Mouse (Mus musculus): Measurements from ENCODE around the gene Irf2bpl. TPM values are rescaled to one million over a fixed set of nuclear protein-coding genes. Genes with fewer than 3 reads are reported as not detected.

Gene Irf2bpl
- polyA plus RNA-seq, 1 experiment from 2014 or later = 59.5 TPM

DNA sequence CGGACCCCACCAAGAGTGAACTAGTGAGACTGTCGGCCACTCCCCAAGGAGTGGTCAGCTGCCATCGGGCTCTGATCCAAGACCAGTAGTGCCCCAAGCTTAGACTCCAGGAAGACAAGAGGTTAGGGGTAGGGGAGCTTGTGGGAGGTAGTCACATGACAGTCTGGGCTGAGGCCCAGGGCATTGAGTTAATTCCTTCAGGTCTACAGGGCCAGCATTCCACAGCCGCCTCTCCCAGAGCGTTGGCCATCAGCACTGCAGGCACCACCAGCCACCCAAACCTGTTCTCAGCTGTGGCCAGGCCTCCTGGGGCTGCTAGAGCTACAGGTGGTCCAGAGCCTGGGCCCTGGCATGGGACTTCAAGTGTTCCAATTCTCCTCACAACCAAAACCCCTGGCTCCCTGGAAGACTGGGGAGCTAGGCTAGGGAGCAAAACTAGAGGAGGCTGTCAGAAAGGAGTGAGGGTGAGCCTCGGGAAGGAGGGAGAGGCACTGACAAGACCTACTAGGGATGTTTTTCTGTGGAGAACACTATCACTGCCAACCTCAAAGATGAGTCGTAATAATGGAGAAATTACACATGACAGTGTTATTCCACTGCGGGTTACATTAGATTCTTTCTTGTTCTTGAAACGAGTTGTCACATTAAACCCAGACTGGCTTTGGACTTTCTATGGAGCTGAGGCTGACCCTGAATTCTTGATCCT lies 12.1 kb downstream of the Irf2bpl start:
- Histone ChIP-seq H3K9ac (no peak overlapping the region), H3K9me3 (replicated peaks) (peaks cover 6% of the 10 kb centered on the region; the same call in 1 of the 2 replicates), H3K27ac (ENCODE audit: poor library complexity, severe bottlenecking) (0 out of 2 replicates have a peak overlapping the region, but pooled peaks have one; percentile 3), H3K36me3 (no peaks in the 10 kb centered on the region), H3K4me1 (replicated peaks) (peaks cover 15% of the 10 kb centered on the region), H3K4me3 (no peak overlapping the region), H3K27me3 (replicated peaks) (no peaks in the 10 kb centered on the region), H3K4me2 (no peak overlapping the region)
- WGBS = 52% methylated on average over 9 of the region's 9 CpGs
- ATAC-seq (ENCODE audit: insufficient number of reproducible peaks, low FRiP score) = peak; percentile 63

DNA sequence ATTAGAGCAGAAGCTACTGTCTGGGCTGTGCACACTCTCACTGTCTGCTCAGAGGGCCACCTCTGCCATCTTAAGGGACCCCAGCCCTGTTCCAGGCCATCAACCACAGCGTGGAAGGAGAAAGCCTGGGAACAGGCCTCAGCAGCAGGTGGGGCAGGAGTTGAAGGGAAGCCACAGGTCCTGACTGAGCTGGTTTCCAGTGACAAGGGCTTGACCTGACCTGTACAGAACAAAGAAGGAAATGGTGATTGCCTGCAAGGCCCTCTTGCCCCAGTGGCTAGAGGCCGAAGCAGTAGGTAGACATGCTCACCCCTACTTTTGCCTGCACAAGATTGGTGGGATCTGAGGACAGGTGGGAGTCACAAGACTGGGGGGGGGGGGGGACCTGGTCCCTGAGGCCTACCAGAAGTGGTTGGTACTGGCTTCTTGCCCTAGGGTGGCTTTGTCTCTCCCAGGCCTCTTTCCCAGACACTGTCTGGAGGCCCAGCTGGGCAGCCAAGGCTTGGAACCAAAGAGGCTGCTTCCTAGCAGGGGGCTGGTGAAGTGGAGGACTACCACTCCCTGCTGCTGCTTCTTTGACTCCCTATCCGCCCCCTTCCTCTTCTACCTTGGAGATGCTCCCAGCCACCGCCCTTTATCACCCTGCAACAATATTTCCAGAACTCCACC lies 12.8 kb downstream of the Irf2bpl start:
- 80% methylated on average over 4 of the region's 4 CpGs for WGBS
- Histone ChIP-seq H3K36me3 (no peaks in the 10 kb centered on the region), H3K4me1 (replicated peaks) (peaks cover 21% of the 10 kb centered on the region), H3K9ac (no peak overlapping the region), H3K4me3 (no peak overlapping the region), H3K27me3 (replicated peaks) (no peaks in the 10 kb centered on the region), H3K27ac (ENCODE audit: poor library complexity, severe bottlenecking) (0 out of 2 replicates have a peak overlapping the region, but pooled peaks have one; percentile 3), H3K4me2 (no peak overlapping the region), H3K9me3 (replicated peaks) (peaks cover 6% of the 10 kb centered on the region; the same call in 1 of the 2 replicates)
- ATAC-seq (ENCODE audit: insufficient number of reproducible peaks, low FRiP score) = peak; percentile 8; the same call in 1 of the 2 replicates

DNA sequence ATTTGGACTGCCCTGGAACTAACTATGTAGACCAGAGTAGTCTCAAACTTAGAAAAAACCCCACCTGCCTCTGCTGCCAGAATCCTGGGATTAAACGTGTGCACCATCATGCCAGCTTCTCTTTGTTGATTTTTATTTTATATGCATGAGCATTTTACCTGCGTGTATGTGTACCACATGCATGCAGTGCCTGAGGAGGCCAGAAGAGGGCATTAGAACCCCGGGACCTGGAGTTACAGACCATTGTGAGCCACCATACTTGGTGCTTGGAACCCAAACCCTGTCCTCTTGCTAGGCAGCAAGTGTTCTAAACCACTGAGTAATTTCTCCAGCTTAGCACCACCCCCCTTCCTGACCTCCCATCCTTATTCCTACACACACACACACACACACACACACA lies 13.6 kb downstream of the Irf2bpl start:
- Histone ChIP-seq H3K27ac (ENCODE audit: poor library complexity, severe bottlenecking) (no peak overlapping the region), H3K36me3 (no peaks in the 10 kb centered on the region), H3K9me3 (replicated peaks) (peaks cover 6% of the 10 kb centered on the region; the same call in 1 of the 2 replicates), H3K4me2 (no peak overlapping the region), H3K27me3 (replicated peaks) (no peaks in the 10 kb centered on the region), H3K4me3 (no peak overlapping the region), H3K9ac (no peak overlapping the region), H3K4me1 (replicated peaks) (peaks cover 21% of the 10 kb centered on the region)
- no peak for ATAC-seq (ENCODE audit: insufficient number of reproducible peaks, low FRiP score)
- WGBS = 85% methylated on average over 3 of the region's 3 CpGs

DNA sequence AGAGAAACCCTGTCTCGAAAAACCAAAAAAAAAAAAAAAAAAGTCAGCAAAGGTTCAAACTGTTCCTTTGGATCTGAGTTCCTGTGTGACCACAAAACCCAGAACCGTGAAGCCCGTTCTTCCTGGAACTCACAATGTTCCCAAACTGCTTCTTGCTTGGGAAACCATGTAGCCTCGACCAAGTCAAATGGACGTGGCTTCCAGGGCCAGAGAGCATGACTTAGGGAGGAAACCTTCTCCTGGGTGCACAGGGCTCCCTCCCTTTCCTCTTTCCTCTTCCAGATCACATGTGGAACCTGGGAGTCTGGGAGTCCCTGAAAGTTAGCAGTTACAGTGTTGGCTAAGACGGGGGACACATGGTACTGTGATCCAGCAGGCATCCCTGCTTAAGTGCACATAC lies 14.8 kb downstream of the Irf2bpl start:
- H3K4me3 ChIP-seq = no peak overlapping the region
- no peaks in the 10 kb centered on the region for H3K27me3 ChIP-seq (replicated peaks)
- no peak overlapping the region for H3K27ac ChIP-seq (ENCODE audit: poor library complexity, severe bottlenecking)
- H3K36me3 ChIP-seq = no peaks in the 10 kb centered on the region
- H3K4me2 ChIP-seq = no peak overlapping the region
- H3K4me1 ChIP-seq (replicated peaks) = peaks cover 21% of the 10 kb centered on the region
- H3K9ac ChIP-seq = no peak overlapping the region
- H3K9me3 ChIP-seq (replicated peaks) = peaks cover 6% of the 10 kb centered on the region; the same call in 1 of the 2 replicates
- 83% methylated on average over 6 of the region's 6 CpGs for WGBS
- ATAC-seq (ENCODE audit: insufficient number of reproducible peaks, low FRiP score) = no peak

DNA sequence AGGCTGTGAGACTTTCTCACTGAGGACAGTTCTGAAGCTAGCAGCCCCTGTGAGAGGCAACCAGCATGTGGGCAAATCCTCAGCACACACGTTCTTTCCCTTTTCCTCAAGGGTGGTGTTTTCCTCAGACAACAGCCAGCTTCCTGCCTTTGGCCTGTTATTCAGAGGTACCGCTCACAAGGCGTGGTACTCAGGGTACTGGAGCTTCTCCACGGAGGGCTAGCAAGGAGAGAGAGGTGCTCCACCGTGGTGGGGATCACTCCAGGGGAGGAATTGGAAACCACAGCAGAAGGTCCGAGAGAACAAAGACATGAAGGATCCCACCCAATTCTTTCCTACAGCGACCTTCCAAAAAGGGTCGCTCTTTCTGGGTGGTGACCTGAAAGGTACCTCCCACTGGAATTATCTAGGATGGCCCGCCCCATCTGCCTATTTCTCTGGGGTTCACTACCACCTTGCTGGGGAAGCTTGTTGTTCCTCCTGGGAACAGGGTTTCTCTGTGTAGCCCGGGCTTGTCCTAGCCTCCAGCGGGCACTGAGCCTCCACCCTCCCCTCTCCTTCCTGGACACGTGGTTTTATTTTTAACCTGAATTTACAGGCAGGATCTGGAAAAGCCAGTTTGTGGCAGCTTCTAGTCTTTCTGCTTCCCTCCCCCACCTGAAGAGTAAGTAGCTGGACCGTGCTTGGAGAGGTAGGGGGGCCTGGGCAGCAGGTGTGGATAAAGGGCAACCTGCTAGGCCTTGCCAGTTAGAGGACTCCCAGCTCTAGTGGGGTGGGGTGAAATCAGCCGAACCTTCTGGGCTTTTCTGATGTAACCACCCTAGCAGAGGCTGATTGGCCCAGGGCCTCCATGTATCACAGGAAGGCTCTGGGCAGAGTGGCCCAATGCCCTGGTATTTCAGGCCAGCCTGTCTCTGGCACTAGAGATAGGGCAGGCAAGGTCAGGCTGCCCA lies 17.1 kb downstream of the Irf2bpl start:
- 0 out of 2 replicates have a peak overlapping the region, but pooled peaks have one; percentile 13 for H3K27ac ChIP-seq (ENCODE audit: poor library complexity, severe bottlenecking)
- H3K4me2 ChIP-seq = no peak overlapping the region
- H3K27me3 ChIP-seq (replicated peaks) = no peaks in the 10 kb centered on the region
- H3K9me3 ChIP-seq (replicated peaks) = peaks cover 15% of the 10 kb centered on the region; the same call in 1 of the 2 replicates
- no peaks in the 10 kb centered on the region for H3K36me3 ChIP-seq
- peak; percentile 61; the same call in 1 of the 2 replicates for ATAC-seq (ENCODE audit: insufficient number of reproducible peaks, low FRiP score)
- 36% methylated on average over 14 of the region's 14 CpGs for WGBS
- H3K4me3 ChIP-seq = no peak overlapping the region
- H3K9ac ChIP-seq = peak overlapping the region; percentile 40
- peaks cover 20% of the 10 kb centered on the region for H3K4me1 ChIP-seq (replicated peaks)

DNA sequence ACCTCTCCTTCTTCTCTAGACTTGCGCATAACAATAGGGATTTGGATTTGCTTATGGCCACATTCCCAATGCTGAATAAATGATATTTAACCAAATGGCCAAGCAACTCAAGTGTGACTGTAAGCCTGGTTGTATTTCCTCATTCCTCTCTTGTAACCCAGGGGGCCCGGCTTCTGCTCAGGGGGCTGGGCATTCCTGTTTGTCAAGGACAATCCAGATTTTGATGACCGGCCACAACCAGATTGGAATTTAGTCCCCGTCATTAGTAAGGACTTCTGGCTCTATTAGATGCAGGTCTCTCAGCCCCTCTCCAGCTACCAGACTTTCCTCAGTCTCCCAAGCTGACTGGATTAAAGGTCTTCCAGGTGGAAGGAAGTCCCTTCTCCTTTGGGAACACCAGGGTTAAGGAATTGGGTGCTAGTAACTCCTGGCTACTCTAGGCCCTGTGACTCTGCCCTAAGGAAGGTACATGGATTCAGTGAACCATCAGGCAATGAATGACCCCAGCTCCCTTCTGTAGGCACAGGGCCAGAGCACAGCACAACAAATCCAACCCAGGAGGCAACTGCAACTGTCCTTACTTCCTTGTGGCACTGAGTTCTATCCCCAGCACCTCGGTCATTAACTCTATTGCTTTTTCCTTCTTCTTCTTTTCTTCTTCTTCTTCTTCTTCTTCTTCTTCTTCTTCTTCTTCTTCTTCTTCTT lies 20.1 kb downstream of the Irf2bpl start:
- WGBS = 81% methylated on average over 5 of the region's 5 CpGs
- Histone ChIP-seq H3K9ac (no peak overlapping the region), H3K9me3 (replicated peaks) (peaks cover 9% of the 10 kb centered on the region; the same call in 1 of the 2 replicates), H3K27ac (ENCODE audit: poor library complexity, severe bottlenecking) (no peak overlapping the region), H3K4me3 (no peak overlapping the region), H3K36me3 (no peaks in the 10 kb centered on the region), H3K27me3 (replicated peaks) (no peaks in the 10 kb centered on the region), H3K4me1 (replicated peaks) (peaks cover 25% of the 10 kb centered on the region), H3K4me2 (no peak overlapping the region)
- ATAC-seq (ENCODE audit: insufficient number of reproducible peaks, low FRiP score) = no peak

DNA sequence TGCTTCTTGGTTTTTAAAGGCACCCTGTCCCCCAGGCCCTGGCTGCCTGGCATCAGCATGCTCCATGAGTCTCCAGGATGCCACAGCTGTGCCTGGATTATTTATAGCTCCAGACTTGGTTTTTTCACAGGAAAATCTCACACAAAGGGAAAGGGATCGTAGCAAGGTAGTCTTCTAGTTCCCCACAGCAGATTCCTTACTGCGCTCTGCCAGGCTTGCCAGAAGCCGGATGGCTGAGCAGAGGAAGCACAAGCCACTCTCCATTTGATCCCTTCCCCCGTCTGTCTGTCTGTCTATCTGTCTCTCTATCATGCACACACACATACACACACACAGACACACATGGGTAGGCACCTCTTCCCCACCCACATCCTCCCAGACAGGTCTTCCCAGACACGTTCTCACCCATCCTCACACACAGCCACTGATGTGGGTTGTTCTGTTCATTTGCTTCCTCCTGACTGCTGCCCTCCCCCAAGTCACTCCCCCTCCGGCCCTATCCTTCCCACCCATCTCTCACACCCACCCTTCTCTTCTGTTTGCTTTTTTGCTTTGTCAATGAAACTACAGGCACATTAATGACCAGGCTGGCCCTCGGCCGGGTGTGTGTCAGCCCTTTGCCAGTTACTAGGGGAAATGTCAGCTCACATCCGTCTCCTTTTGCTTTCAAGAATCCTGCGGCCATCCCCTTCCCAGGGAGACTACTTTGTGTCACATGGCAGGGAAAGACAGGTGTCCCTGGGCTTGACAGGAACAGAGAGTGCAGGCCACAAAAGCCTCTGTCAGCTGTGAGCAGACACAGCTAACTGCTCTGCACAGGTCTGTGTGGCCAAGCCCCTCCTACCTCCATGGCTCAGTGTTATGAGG lies 24.4 kb downstream of the Irf2bpl start:
- ATAC-seq (ENCODE audit: insufficient number of reproducible peaks, low FRiP score) = no peak
- 52% methylated on average over 10 of the region's 10 CpGs for WGBS
- peak overlapping the region; percentile 43; the same call in 1 of the 2 replicates for H3K9ac ChIP-seq

DNA sequence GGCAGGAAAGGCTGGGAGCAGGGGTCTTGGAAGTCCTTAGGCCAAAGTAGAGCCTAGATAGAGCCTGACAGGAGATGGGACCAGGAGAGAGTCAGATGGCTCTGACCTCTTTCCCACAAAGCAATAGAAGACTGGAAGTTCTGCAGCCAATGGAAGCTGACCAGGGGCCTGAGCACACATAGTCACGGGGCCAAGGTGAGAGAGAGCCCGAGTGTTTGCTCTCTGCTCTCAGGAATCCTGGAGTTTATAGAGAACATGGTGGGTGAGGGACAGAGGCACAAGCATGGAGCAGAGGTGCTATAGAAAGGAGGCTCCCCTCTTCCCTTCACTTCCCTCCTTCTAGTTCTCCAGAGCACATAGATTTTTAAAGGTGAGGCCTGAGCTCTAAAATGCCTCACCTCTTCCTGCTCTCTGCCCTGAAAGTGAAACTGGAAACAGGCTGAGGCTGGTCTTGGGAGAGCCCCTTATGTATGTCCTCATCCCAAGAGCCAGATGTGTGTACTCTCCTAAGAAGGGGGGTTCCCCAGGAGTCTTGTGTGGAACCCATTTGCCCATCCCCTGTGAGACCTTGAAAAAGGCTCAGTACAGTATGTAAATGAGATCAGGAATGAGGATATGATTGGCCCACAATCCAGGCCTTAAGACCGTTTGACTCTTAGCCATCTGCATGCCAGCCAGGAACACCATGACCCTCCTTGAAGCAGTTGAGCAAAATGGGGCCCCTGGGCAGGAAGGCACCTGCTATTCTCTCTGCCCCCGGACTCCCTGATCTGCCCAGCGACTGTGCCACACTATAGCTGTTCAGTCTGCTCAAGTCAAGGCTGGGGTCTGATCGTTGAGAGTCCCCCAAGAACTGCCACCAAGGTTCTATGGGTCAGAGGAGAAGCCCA lies 25.4 kb downstream of the Irf2bpl start:
- Histone ChIP-seq H3K27ac (ENCODE audit: poor library complexity, severe bottlenecking) (no peak overlapping the region), H3K36me3 (no peaks in the 10 kb centered on the region), H3K4me2 (no peak overlapping the region), H3K4me1 (replicated peaks) (peaks cover 50% of the 10 kb centered on the region), H3K9me3 (replicated peaks) (peaks cover 11% of the 10 kb centered on the region; the same call in 1 of the 2 replicates), H3K27me3 (replicated peaks) (no peaks in the 10 kb centered on the region), H3K4me3 (no peak overlapping the region), H3K9ac (0 out of 2 replicates have a peak overlapping the region, but pooled peaks have one; percentile 43)
- 66% methylated on average over 6 of the region's 6 CpGs for WGBS
- ATAC-seq (ENCODE audit: insufficient number of reproducible peaks, low FRiP score) = no peak

More for the DNA sequence above, 24.4 kb downstream of the Irf2bpl start:
- H3K9me3 ChIP-seq (replicated peaks) = peaks cover 9% of the 10 kb centered on the region; the same call in 1 of the 2 replicates
- no peak overlapping the region for H3K4me3 ChIP-seq
- H3K4me1 ChIP-seq (replicated peaks) = peaks cover 47% of the 10 kb centered on the region
- peak overlapping the region; percentile 9; the same call in 1 of the 2 replicates for H3K27ac ChIP-seq (ENCODE audit: poor library complexity, severe bottlenecking)
- H3K36me3 ChIP-seq = no peaks in the 10 kb centered on the region
- H3K4me2 ChIP-seq = no peak overlapping the region
- no peaks in the 10 kb centered on the region for H3K27me3 ChIP-seq (replicated peaks)

DNA sequence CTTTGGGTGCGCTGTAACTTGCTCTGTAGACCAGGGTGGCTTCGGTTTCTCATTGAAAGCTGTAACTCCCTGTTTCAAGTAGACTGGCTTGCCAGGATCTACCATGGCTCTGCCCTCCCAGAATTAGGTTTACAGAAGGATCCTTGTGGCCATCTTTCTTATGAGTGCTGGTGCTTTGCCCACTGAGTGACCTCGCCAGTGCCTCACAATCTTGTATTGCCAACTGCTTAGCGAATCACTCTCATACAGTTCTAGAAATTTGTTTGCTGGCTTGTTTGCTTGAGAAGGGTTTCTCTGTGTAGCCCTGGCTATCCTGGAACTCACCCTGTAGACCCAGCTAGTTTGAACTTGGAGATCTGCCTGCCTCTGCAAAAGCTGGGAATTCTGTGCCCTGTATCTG lies 26.1 kb downstream of the Irf2bpl start:
- peaks cover 9% of the 10 kb centered on the region; the same call in 1 of the 2 replicates for H3K9me3 ChIP-seq (replicated peaks)
- H3K9ac ChIP-seq = no peak overlapping the region
- H3K27ac ChIP-seq (ENCODE audit: poor library complexity, severe bottlenecking) = no peak overlapping the region
- H3K4me2 ChIP-seq = no peak overlapping the region
- no peak overlapping the region for H3K4me3 ChIP-seq
- H3K4me1 ChIP-seq (replicated peaks) = peaks cover 53% of the 10 kb centered on the region
- H3K36me3 ChIP-seq = no peaks in the 10 kb centered on the region
- WGBS = 88% methylated on average over 4 of the region's 4 CpGs
- no peaks in the 10 kb centered on the region for H3K27me3 ChIP-seq (replicated peaks)
- no peak for ATAC-seq (ENCODE audit: insufficient number of reproducible peaks, low FRiP score)

Measured in heart, embryonic 12.5 days (tissue).